Mouse (Mus musculus) CH12.LX (cell line): Measurements from ENCODE around the gene Pou2f1. TPM values are rescaled to one million over a fixed set of nuclear protein-coding genes. Genes with fewer than 3 reads are reported as not detected.

Source experiments
- DNase-seq: peaks from one replicate; pipeline ENCODE4 v3.0.0-alpha.2; 2013; ENCODE audit errors: extremely low read depth
- H3K27ac ChIP-seq: 2 replicates; pipeline ENCODE4 v1.5.1; 2012; ENCODE audit warnings: low read depth, mild to moderate bottlenecking, control low read depth, moderate library complexity; ENCODE audit not compliant: insufficient read depth
- H3K27me3 ChIP-seq: replicated peaks from 2 replicates; pipeline ENCODE3; 2012; ENCODE audit warnings: inconsistent platforms
- H3K36me3 ChIP-seq, 2 experiments: replicated peaks in 1 of 2; 2 replicates each; pipeline versions ENCODE3 to v1.6.1; 2012; ENCODE audit warnings: inconsistent platforms in 1 of 2, low read length in 1 of 2, mild to moderate bottlenecking in 1 of 2, mixed read lengths in 1 of 2, moderate library complexity in 1 of 2; ENCODE audit not compliant: control insufficient read depth in 1 of 2, insufficient read depth in 1 of 2
- H3K4me1 ChIP-seq, 2 experiments: 2 replicates each; pipeline ENCODE4 v1.6.1; 2012; ENCODE audit warnings: inconsistent platforms in 1 of 2, moderate library complexity in 1 of 2; ENCODE audit not compliant: insufficient read depth in 2 of 2, control insufficient read depth in 1 of 2
- H3K4me2 ChIP-seq: 2 replicates; pipeline ENCODE4 v1.6.1; 2012; ENCODE audit warnings: low read depth, mild to moderate bottlenecking, control low read depth; ENCODE audit not compliant: poor library complexity, insufficient read depth, severe bottlenecking
- H3K4me3 ChIP-seq, 3 experiments: fragments of 150-350 bp in 1 of 3; sonication (generic) in 1 of 3; replicated peaks in 1 of 3; 2 replicates each; pipeline versions ENCODE3 to v1.5.1; 2011 to 2012; ENCODE audit warnings: low read depth in 2 of 3, low read length in 2 of 3, mild to moderate bottlenecking in 2 of 3, moderate library complexity in 2 of 3, control low read depth in 1 of 3, improper control_type of control experiment in 1 of 3, inconsistent platforms in 1 of 3, mixed read lengths in 1 of 3; ENCODE audit not compliant: poor library complexity in 1 of 3
- H3K79me2 ChIP-seq: replicated peaks from 2 replicates; pipeline ENCODE4 v1.6.1; 2012; ENCODE audit warnings: mild to moderate bottlenecking, moderate library complexity; ENCODE audit not compliant: control insufficient read depth, poor library complexity, insufficient read depth, severe bottlenecking; ENCODE audit errors: extremely low read depth
- H3K9ac ChIP-seq: 2 replicates; pipeline ENCODE4 v1.6.1; 2012; ENCODE audit warnings: low read depth, mild to moderate bottlenecking, control low read depth, moderate library complexity; ENCODE audit not compliant: insufficient read depth
- H3K9me3 ChIP-seq: replicated peaks from 2 replicates; pipeline ENCODE3; 2012; ENCODE audit warnings: low read length, inconsistent platforms, mixed read lengths
- ETS1 ChIP-seq: conservative IDR thresholded peaks from 2 replicates; pipeline ENCODE4 v1.6.1; 2012; ENCODE audit warnings: low read depth, mild to moderate bottlenecking, inconsistent platforms, low read length, improper control_type of control experiment, moderate library complexity
- HCFC1 ChIP-seq: IDR thresholded peaks from 2 replicates; pipeline ENCODE4 v1.6.1; 2012; ENCODE audit warnings: low read depth, mild to moderate bottlenecking, inconsistent platforms, low read length, improper control_type of control experiment
- MAX ChIP-seq: IDR thresholded peaks from 2 replicates; pipeline ENCODE4 v1.6.1; 2011; ENCODE audit warnings: low read length, improper control_type of control experiment
- UBTF ChIP-seq: IDR thresholded peaks from 2 replicates; pipeline ENCODE4 v1.6.1; 2012; ENCODE audit warnings: low read depth, mild to moderate bottlenecking, inconsistent platforms, low read length, improper control_type of control experiment, moderate library complexity
- ZMIZ1 ChIP-seq: IDR thresholded peaks from 2 replicates; pipeline ENCODE4 v1.6.1; 2012; ENCODE audit warnings: low read depth, mild to moderate bottlenecking, inconsistent platforms, low read length, improper control_type of control experiment
- dilution Hi-C: fragments of 300-500 bp; cut with MboI; formaldehyde crosslinking; loops from 2 replicates; pipeline ENCODE4 v1.14.3; 2020; ENCODE audit warnings: low sequenced_read_pairs; ENCODE audit not compliant: extremely low pct_unique_long_range_greater_than_20kb, extremely low pct_ligation_motif_present
- in situ Hi-C: fragments of 300-500 bp; cut with MboI; formaldehyde crosslinking; loops from 3 replicates; pipeline ENCODE4 v1.14.3; 2019; ENCODE audit warnings: low sequenced_read_pairs, low pct_ligation_motif_present, low pct_unique_long_range_greater_than_20kb, mixed read lengths
- polyA plus RNA-seq: library from polyadenylated mRNA; unstranded; fragments of >175 nt; gene quantifications from 2 replicates; pipeline ENCODE4 v1.2.1, GENCODE M21; 2012; ENCODE audit warnings: low read depth; ENCODE audit not compliant: insufficient read length
- total RNA-seq, 2 experiments: library from RNA; depleted of rRNA; stranded (reverse); fragments of 300-350 nt in 1 of 2; fragments of >200 nt in 1 of 2; gene quantifications; 2 replicates each; pipeline ENCODE4 v1.2.3; 2012 to 2014

Pou2f1 gene
- total and polyA plus RNA-seq, 3 experiments, result 6.4 to 18.3 (median 7.4) TPM

DNA sequence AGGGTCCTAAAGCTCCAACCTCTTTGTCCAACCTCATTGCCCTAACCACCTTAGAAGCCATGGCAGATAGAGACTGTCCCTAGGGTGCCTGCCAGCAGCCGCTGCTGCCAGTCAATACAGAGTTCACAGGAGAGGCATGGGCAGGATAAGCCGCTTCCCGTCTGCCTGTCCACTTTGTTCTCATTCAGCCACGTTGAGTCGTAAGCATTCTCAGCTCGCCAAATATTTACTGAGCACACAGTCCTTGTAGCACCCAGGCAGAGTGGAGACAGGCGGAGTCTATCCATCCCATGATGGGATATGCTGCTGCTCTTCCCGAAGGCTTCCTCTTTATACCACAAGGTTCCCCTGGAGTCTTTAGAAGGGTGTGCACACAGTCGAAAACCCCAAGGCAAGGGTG, 185.2 kb downstream of the Pou2f1 start:
- dilution Hi-C loops (no loop called here), in situ Hi-C loops (loop anchor here (25.0 kb wide), 1 partner anchor 570 kb away; the partner anchor contains the start of gene Tada1)
- Histone ChIP-seq H3K4me1 (peaks cover 7 to 15% of the 10 kb centered on the region in 2 experiments), H3K27ac (no peak overlapping the region), H3K36me3 (no peaks in the 10 kb centered on the region), H3K27me3 (no peaks in the 10 kb centered on the region), H3K9ac (no peak overlapping the region), H3K79me2 (no peaks in the 10 kb centered on the region), H3K4me2 (no peak overlapping the region), H3K9me3 (no peaks in the 10 kb centered on the region), H3K4me3 (no peak overlapping the region)
- no peak for DNase-seq
- TF ChIP-seq ZMIZ1, result no peak

DNA sequence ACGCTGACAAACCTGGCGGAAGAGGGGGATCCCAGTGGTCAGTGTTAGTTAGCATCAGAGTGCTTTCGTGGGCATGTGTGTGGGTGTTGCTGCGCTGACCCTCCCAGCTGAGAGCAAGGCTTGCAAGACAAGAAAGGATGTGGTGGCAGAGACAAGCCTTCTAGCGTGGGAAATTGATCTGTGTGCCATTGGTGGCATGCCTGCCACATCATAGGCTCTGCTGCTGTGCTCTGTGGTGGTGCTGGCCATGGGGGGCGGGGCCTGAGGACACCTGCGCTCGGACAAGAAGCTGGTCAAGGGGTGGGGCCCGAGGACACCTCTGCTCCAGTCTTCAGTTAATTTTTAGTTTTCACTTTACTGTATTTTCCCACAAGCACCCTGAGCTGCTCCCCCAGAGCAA, 186.1 kb downstream of the Pou2f1 start:
- no peak overlapping the region for H3K9ac ChIP-seq
- no peaks in the 10 kb centered on the region for H3K36me3 ChIP-seq
- peaks cover 1% of the 10 kb centered on the region for H3K27me3 ChIP-seq
- no peak overlapping the region for H3K4me3 ChIP-seq
- in situ Hi-C loops, result loop anchor here (25.0 kb wide), 1 partner anchor 571 kb away; the partner anchor contains the start of gene Tada1
- no peak overlapping the region for H3K4me2 ChIP-seq
- dilution Hi-C loops, result no loop called here
- TF ChIP-seq UBTF (no peak), MAX (no peak), ETS1 (no peak), HCFC1 (no peak)
- H3K27ac ChIP-seq, result no peak overlapping the region
- H3K4me1 ChIP-seq, result peaks cover 0 to 6% of the 10 kb centered on the region in 2 experiments; a peak in 2 of 4 replicates
- DNase-seq, result no peak
- no peaks in the 10 kb centered on the region for H3K79me2 ChIP-seq
- H3K9me3 ChIP-seq, result no peaks in the 10 kb centered on the region

Other genes starting within 250 kb of the Pou2f1 start
- 22.3 and 23.3 TPM in 2 replicates for gene Creg1, start 238.9 kb downstream of the Pou2f1 start, total RNA-seq (2012; rRNA removed)
- 44.3 and 56.6 TPM in 2 replicates for gene Creg1, start 238.9 kb downstream of the Pou2f1 start, total RNA-seq (2014; rRNA removed)
- 38.2 and 49.1 TPM in 2 replicates for gene Creg1, start 238.9 kb downstream of the Pou2f1 start, polyA plus RNA-seq
- gene Cd247, start 214.0 kb downstream of the Pou2f1 start, total RNA-seq (2012; rRNA removed), result 2.0 and 2.2 TPM in 2 replicates
- gene Cd247, start 214.0 kb downstream of the Pou2f1 start, total RNA-seq (2014; rRNA removed), result not detected in 2 replicates
- gene Cd247, start 214.0 kb downstream of the Pou2f1 start, polyA plus RNA-seq, result 1.3 and 2.3 TPM in 2 replicates
- gene Dusp27, start 125.2 kb upstream of the Pou2f1 start, total RNA-seq (2012; rRNA removed), result not detected in 2 replicates
- not detected in 2 replicates for gene Dusp27, start 125.2 kb upstream of the Pou2f1 start, total RNA-seq (2014; rRNA removed)
- 0.06 TPM in 1 of 2 replicates, not detected in the other for gene Dusp27, start 125.2 kb upstream of the Pou2f1 start, polyA plus RNA-seq
- gene Gpa33, start 127.6 kb upstream of the Pou2f1 start, total RNA-seq (2012; rRNA removed), result 0.04 TPM in 1 of 2 replicates, not detected in the other
- not detected in 2 replicates for gene Gpa33, start 127.6 kb upstream of the Pou2f1 start, total RNA-seq (2014; rRNA removed)
- gene Gpa33, start 127.6 kb upstream of the Pou2f1 start, polyA plus RNA-seq, result not detected in 2 replicates
- not detected in 2 replicates for gene Mael, start 236.1 kb upstream of the Pou2f1 start, total RNA-seq (2012; rRNA removed)
- not detected in 2 replicates for gene Mael, start 236.1 kb upstream of the Pou2f1 start, total RNA-seq (2014; rRNA removed)
- not detected in 2 replicates for gene Mael, start 236.1 kb upstream of the Pou2f1 start, polyA plus RNA-seq